Mouse (Mus musculus): ENCODE data around the gene Polr1b. TPM values are rescaled to one million over a fixed set of nuclear protein-coding genes. Genes with fewer than 3 reads are reported as not detected.

The Polr1b gene
- polyA plus RNA-seq, 1 experiment, result 21.6 TPM

DNA sequence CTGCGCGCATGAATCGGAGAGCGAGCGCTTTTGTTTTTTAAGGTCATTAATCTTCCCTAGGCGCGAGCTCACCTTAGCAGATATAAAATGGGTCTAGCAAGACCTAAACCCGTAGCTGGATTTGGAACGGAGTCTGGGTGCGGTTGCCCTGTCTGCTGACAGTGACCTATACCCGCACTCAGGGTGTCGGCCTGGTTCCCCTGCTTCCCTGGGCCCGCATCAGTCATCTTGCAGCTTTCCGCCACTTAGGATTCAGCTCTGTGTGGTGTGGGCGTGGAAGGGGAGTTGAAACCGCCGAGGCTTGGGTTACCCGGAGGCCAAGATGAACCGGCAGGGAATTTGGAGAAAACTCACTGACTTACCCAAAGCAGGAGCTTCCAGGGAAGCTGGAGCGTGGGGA, 34.5 kb upstream of the Polr1b start:
- WGBS, result 1% methylated on average over 20 of the region's 20 CpGs
- peak overlapping the region; percentile 73 for H3K4me3 ChIP-seq (replicated peaks; ENCODE audit: control insufficient read depth, low read depth, low read length)
- TF ChIP-seq POLR2A (IDR thresholded peaks at IDR 0.05; ENCODE audit: borderline replicate concordance, control insufficient read depth, low read depth, low read length), result no peak
- no peak for TF ChIP-seq CTCF (IDR thresholded peaks at IDR 0.05; ENCODE audit: control insufficient read depth, insufficient read depth, low read length)
- no peak overlapping the region for H3K27ac ChIP-seq (ENCODE audit: control insufficient read depth, insufficient read depth, low read depth, low read length, poor library complexity)
- H3K4me1 ChIP-seq (ENCODE audit: control insufficient read depth, insufficient read depth, low read length), result no peaks in the 10 kb centered on the region; the same call in 1 of the 2 replicates

DNA sequence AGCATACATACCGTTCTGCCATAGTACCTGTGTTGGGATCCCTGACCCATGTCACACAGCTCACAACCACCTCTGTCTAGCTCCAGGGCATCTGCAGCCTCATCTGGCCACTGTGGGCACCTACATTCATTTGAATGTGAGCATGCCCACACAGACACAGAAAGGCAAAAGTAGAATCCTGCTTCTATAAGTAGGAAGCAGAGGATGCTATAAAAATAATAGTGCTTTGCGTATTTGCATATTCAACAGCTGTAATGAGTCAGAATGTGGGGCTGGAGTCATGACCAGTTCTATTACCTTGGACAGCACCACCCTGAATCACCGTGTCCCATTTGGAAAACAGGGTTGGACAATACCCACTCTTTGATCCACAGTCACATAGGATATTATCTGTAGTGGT, 30.5 kb upstream of the Polr1b start:
- H3K4me3 ChIP-seq (replicated peaks; ENCODE audit: control insufficient read depth, low read depth, low read length), result no peak overlapping the region
- TF ChIP-seq POLR2A (IDR thresholded peaks at IDR 0.05; ENCODE audit: borderline replicate concordance, control insufficient read depth, low read depth, low read length) (no peak), CTCF (IDR thresholded peaks at IDR 0.05; ENCODE audit: control insufficient read depth, insufficient read depth, low read length) (no peak)
- WGBS, result 87% methylated on average over 3 of the region's 3 CpGs
- H3K4me1 ChIP-seq (ENCODE audit: control insufficient read depth, insufficient read depth, low read length), result no peaks in the 10 kb centered on the region; the same call in 1 of the 2 replicates
- H3K27ac ChIP-seq (ENCODE audit: control insufficient read depth, insufficient read depth, low read depth, low read length, poor library complexity), result no peak overlapping the region

DNA sequence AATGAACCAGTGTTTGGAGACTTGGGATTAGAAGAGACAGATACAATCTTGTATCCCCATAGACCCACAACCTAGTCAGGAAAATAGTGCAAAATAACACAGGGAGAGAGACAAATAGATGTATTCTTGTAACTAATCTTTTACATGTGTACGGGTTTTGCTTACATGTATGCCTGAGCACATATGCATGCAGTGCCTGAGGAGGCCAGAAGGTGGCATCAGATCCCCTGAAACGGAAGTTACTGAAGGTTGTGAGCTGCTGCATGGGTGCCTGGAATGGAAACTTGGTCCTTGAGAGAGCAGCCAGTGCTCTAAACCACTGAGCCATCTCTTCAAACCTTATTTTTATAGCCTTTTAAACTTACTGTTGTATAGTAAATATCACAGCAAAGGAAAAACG, 22.5 kb upstream of the Polr1b start:
- WGBS, result 85% methylated on average over 3 of the region's 3 CpGs
- Histone ChIP-seq H3K4me3 (replicated peaks; ENCODE audit: control insufficient read depth, low read depth, low read length) (no peak overlapping the region), H3K27ac (ENCODE audit: control insufficient read depth, insufficient read depth, low read depth, low read length, poor library complexity) (no peak overlapping the region), H3K4me1 (ENCODE audit: control insufficient read depth, insufficient read depth, low read length) (no peaks in the 10 kb centered on the region)
- TF ChIP-seq POLR2A (IDR thresholded peaks at IDR 0.05; ENCODE audit: borderline replicate concordance, control insufficient read depth, low read depth, low read length) (no peak), CTCF (IDR thresholded peaks at IDR 0.05; ENCODE audit: control insufficient read depth, insufficient read depth, low read length) (peak; percentile 63)

DNA sequence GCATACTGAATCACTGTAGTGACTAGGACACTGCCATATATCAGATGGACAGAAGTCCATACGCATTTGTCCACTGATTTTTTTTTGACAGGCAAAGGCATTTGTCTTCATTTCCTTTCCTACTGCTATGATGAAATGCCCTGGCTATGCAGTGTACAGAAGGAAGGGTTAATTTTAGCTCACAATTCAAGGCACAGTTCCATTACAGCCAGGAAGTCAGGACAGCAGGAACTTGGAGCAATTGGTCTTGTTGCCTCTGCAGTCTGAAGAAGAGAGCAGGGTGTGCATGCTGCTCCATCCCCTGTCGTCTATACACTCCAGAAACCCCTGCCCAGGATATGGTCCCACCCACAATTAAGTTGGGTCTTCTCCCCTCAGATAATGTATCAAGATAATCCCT, 21.6 kb upstream of the Polr1b start:
- TF ChIP-seq POLR2A (IDR thresholded peaks at IDR 0.05; ENCODE audit: borderline replicate concordance, control insufficient read depth, low read depth, low read length), result no peak
- TF ChIP-seq CTCF (IDR thresholded peaks at IDR 0.05; ENCODE audit: control insufficient read depth, insufficient read depth, low read length), result no peak
- H3K4me3 ChIP-seq (replicated peaks; ENCODE audit: control insufficient read depth, low read depth, low read length), result no peak overlapping the region
- H3K27ac ChIP-seq (ENCODE audit: control insufficient read depth, insufficient read depth, low read depth, low read length, poor library complexity), result no peak overlapping the region
- 81% methylated on average over 2 of the region's 2 CpGs for WGBS
- no peaks in the 10 kb centered on the region for H3K4me1 ChIP-seq (ENCODE audit: control insufficient read depth, insufficient read depth, low read length)

DNA sequence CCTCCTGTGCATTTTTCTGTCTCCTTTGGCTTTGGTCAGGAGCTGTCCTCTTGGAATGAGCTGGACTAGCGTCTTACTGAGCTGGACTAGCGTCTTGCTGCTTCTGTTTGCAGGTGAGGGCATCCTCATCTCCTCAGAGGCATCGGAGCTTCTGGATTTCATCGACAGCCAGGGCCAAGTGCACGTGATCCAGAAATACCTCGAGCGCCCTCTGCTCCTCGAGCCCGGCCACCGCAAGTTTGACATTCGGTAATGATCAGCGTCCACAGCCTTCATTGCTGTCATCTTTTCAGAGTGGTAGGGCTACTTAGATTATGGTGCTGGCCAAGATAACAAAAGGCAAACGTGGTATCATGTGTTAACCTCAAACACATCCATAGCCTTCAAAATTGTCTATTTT, 19.7 kb upstream of the Polr1b start:
- no peak overlapping the region for H3K4me3 ChIP-seq (replicated peaks; ENCODE audit: control insufficient read depth, low read depth, low read length)
- no peaks in the 10 kb centered on the region for H3K4me1 ChIP-seq (ENCODE audit: control insufficient read depth, insufficient read depth, low read length)
- TF ChIP-seq POLR2A (IDR thresholded peaks at IDR 0.05; ENCODE audit: borderline replicate concordance, control insufficient read depth, low read depth, low read length) (no peak), CTCF (IDR thresholded peaks at IDR 0.05; ENCODE audit: control insufficient read depth, insufficient read depth, low read length) (no peak)
- H3K27ac ChIP-seq (ENCODE audit: control insufficient read depth, insufficient read depth, low read depth, low read length, poor library complexity), result no peak overlapping the region
- 79% methylated on average over 13 of the region's 13 CpGs for WGBS

DNA sequence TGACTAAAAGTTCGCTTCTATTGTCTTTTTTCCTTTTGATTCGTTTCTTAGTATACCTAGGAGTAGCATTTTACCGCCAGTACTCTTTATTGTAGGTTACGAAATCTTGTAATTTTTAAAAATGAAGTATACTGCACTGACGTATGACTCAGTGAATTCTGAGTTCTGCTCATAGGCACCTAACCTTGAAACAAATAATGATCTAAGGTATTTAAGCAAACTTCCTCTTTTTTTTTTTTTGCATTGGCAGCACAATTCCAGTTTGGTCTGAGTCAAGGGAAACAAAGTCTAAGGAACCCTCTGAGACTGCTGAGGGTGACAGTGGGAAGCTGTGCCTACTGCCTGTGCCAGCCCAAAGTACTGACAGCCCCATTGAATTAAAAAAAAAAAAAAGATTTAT, 17.3 kb upstream of the Polr1b start:
- H3K4me3 ChIP-seq (replicated peaks; ENCODE audit: control insufficient read depth, low read depth, low read length), result no peak overlapping the region
- TF ChIP-seq POLR2A (IDR thresholded peaks at IDR 0.05; ENCODE audit: borderline replicate concordance, control insufficient read depth, low read depth, low read length) (no peak), CTCF (IDR thresholded peaks at IDR 0.05; ENCODE audit: control insufficient read depth, insufficient read depth, low read length) (no peak)
- WGBS, result 71% methylated on average over 5 of the region's 5 CpGs
- H3K4me1 ChIP-seq (ENCODE audit: control insufficient read depth, insufficient read depth, low read length), result no peaks in the 10 kb centered on the region
- no peak overlapping the region for H3K27ac ChIP-seq (ENCODE audit: control insufficient read depth, insufficient read depth, low read depth, low read length, poor library complexity)

DNA sequence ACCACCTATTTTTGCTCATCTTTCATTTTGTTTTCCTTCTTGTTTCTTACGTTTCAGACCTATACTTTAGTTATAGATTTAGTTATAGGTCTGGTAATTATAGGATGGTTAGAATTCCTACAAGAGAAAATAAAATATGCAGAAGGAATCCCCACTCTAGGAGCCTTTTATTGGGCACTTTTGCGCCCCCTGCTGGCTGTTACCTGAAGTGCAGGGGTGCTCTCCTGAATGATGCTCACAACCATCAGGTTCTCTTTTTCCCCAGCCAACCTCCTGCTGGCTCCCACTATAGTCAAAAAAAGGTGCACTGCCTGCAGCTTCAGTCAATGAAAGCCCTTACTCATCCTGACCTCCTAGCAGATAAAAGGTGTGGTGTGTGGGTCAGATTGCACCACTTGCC, 15.8 kb upstream of the Polr1b start:
- H3K27ac ChIP-seq (ENCODE audit: control insufficient read depth, insufficient read depth, low read depth, low read length, poor library complexity), result no peak overlapping the region
- WGBS, result 63% methylated on average over 2 of the region's 2 CpGs

DNA sequence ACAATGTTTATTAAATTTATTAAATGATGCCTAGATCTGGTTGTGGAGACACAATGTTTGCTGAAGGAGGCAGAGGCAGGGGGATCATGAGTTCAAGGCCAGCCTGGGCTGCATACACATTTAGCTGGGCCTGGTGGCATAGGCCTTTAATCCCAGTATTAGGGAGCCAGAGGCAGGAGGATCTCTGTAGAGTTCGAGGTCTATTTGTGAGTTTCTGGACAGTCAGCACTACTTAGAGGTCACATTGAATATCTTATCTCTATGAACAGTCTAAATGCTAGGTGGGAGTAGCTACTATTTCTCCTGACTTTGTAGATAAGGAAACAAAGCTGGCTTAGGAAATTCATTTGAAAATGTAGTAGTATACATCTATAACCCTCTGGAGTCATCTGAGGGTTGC, 13.3 kb upstream of the Polr1b start:
- Histone ChIP-seq H3K27ac (ENCODE audit: control insufficient read depth, insufficient read depth, low read depth, low read length, poor library complexity) (no peak overlapping the region), H3K4me3 (replicated peaks; ENCODE audit: control insufficient read depth, low read depth, low read length) (no peak overlapping the region), H3K4me1 (ENCODE audit: control insufficient read depth, insufficient read depth, low read length) (no peaks in the 10 kb centered on the region)
- WGBS, result 76% methylated on average over 1 of the region's 1 CpGs
- TF ChIP-seq CTCF (IDR thresholded peaks at IDR 0.05; ENCODE audit: control insufficient read depth, insufficient read depth, low read length), result no peak
- no peak for TF ChIP-seq POLR2A (IDR thresholded peaks at IDR 0.05; ENCODE audit: borderline replicate concordance, control insufficient read depth, low read depth, low read length)

More for the DNA sequence above, 15.8 kb upstream of the Polr1b start:
- Histone ChIP-seq H3K4me3 (replicated peaks; ENCODE audit: control insufficient read depth, low read depth, low read length) (no peak overlapping the region), H3K4me1 (ENCODE audit: control insufficient read depth, insufficient read depth, low read length) (no peaks in the 10 kb centered on the region)
- TF ChIP-seq CTCF (IDR thresholded peaks at IDR 0.05; ENCODE audit: control insufficient read depth, insufficient read depth, low read length) (peak; percentile 62), POLR2A (IDR thresholded peaks at IDR 0.05; ENCODE audit: borderline replicate concordance, control insufficient read depth, low read depth, low read length) (no peak)

DNA sequence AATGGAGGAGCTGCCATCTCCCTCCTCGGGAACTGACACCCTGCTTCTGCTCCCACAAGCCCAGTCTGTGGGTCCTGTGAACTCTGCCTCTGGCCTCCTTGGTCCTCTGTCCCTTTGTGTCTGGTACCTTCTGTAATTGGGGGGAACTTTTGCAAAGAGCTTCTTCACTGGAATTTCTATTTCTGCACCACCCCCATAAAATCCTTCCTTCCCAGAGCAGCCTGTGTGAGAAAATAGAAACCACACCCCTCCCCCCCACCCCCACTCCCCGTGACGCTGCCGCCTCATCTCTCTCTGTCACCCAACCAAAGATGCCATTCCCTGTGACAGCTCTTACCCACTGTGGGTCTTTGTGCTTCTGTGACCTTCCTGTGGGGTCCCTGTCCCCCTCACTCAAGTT, 10.4 kb upstream of the Polr1b start:
- 84% methylated on average over 4 of the region's 4 CpGs for WGBS

More for the DNA sequence above, 10.4 kb upstream of the Polr1b start:
- Histone ChIP-seq H3K27ac (ENCODE audit: control insufficient read depth, insufficient read depth, low read depth, low read length, poor library complexity) (no peak overlapping the region), H3K4me1 (ENCODE audit: control insufficient read depth, insufficient read depth, low read length) (no peaks in the 10 kb centered on the region), H3K4me3 (replicated peaks; ENCODE audit: control insufficient read depth, low read depth, low read length) (no peak overlapping the region)
- no peak for TF ChIP-seq CTCF (IDR thresholded peaks at IDR 0.05; ENCODE audit: control insufficient read depth, insufficient read depth, low read length)
- TF ChIP-seq POLR2A (IDR thresholded peaks at IDR 0.05; ENCODE audit: borderline replicate concordance, control insufficient read depth, low read depth, low read length), result no peak

Measured in bone marrow, adult 2 months (tissue).